12 mouse cellular contexts compared by ENCODE assay signal in genomic region chr7:142564955-142565643, GRCm38 (mm10). TPM values are rescaled to one million over a fixed set of nuclear protein-coding genes. Genes with fewer than 3 reads are reported as not detected.
DNase-seq lines count a peak whose midpoint lies in the region; ATAC-seq lines count a peak whose summit lies in the region.
"Had no signal": no experiment of that assay in that cellular context is flagged by ENCODE, and none has a peak within 500 bp of the region (broad histone marks: within the 10 kb centered on the region; RNA-seq: fewer than 3 reads in every experiment).

No protein-coding gene starts in this region.

- no peaks in the 10 kb centered on the region for H3K36me3 ChIP-seq in heart, embryonic 10.5 days
- no peaks in the 10 kb centered on the region for H3K36me3 ChIP-seq in midbrain, embryonic 11.5 days (ENCODE audit: control insufficient read depth, insufficient read depth, low read length)
- H3K36me3 ChIP-seq in midbrain, embryonic 15.5 days (replicated peaks), result no peaks in the 10 kb centered on the region
- H3K36me3 ChIP-seq: limb, embryonic 15.5 days had no signal

- H3K27me3 ChIP-seq in heart, embryonic 10.5 days (ENCODE audit: insufficient read depth, poor library complexity, severe bottlenecking), result no peaks in the 10 kb centered on the region
- no peaks in the 10 kb centered on the region for H3K27me3 ChIP-seq in midbrain, embryonic 11.5 days (ENCODE audit: control insufficient read depth, insufficient read depth, low read length)
- H3K27me3 ChIP-seq in midbrain, embryonic 15.5 days (replicated peaks), result no peaks in the 10 kb centered on the region
- H3K27me3 ChIP-seq: limb, embryonic 15.5 days had no signal

- no peak overlapping the region for H3K9ac ChIP-seq in midbrain, embryonic 11.5 days (ENCODE audit: low read length)
- H3K9ac ChIP-seq in midbrain, embryonic 15.5 days, result no peak overlapping the region
- H3K9ac ChIP-seq: limb, embryonic 15.5 days had no signal

- no peak overlapping the region for H3K4me2 ChIP-seq in midbrain, embryonic 11.5 days
- H3K4me2 ChIP-seq in midbrain, embryonic 15.5 days, result no peak overlapping the region
- H3K4me2 ChIP-seq: limb, embryonic 15.5 days had no signal

- DNase-seq in heart, embryonic 10.5 days (ENCODE audit: low spot score), result no peak
- no peak for DNase-seq in heart, postnatal 36 days
- DNase-seq in midbrain, embryonic 11.5 days (ENCODE audit: low spot score, missing footprints), result peak; percentile 54
- DNase-seq in liver, result peak; percentile 16
- DNase-seq in yolk sac, embryonic 10.5 days (ENCODE audit: low spot score), result peak; percentile 71
- no peak for DNase-seq in retina, embryonic 14.5 days (ENCODE audit: low spot score)
- DNase-seq: cerebellum, adult 9-10 months; heart, postnatal 14 days had no signal

- no peak for ATAC-seq in midbrain, embryonic 11.5 days (ENCODE audit: low FRiP score)
- ATAC-seq in midbrain, embryonic 15.5 days (replicated peaks), result no peak
- ATAC-seq in frontal cortex, adult (ENCODE audit: low TSS enrichment), result no peak

- intact Hi-C loops in heart, postnatal 36 days (cut with DNase I), result no loop called here

- 45% methylated on average over 11 of the region's 11 CpGs for WGBS in heart, embryonic 10.5 days
- 66% methylated on average over 11 of the region's 11 CpGs for WGBS in midbrain, embryonic 11.5 days
- WGBS in midbrain, embryonic 15.5 days, result 74% methylated on average over 11 of the region's 11 CpGs

- no peaks in the 10 kb centered on the region for H3K9me3 ChIP-seq in heart, embryonic 10.5 days
- H3K9me3 ChIP-seq in midbrain, embryonic 11.5 days (ENCODE audit: control insufficient read depth, low read length), result no peaks in the 10 kb centered on the region
- H3K9me3 ChIP-seq in midbrain, embryonic 15.5 days, result no peaks in the 10 kb centered on the region
- H3K9me3 ChIP-seq: limb, embryonic 15.5 days had no signal

- peak overlapping the region; percentile 95 for H3K27ac ChIP-seq in heart, embryonic 10.5 days
- H3K27ac ChIP-seq in midbrain, embryonic 11.5 days (ENCODE audit: low read depth, low read length), result no peak overlapping the region
- no peak overlapping the region for H3K27ac ChIP-seq in midbrain, embryonic 15.5 days
- H3K27ac ChIP-seq: layer of hippocampus, adult 2 months; limb, embryonic 15.5 days had no signal

- H3K4me1 ChIP-seq in heart, embryonic 10.5 days, result peaks cover 99% of the 10 kb centered on the region
- H3K4me1 ChIP-seq in midbrain, embryonic 11.5 days (ENCODE audit: control insufficient read depth, insufficient read depth, low read length), result peaks cover 19% of the 10 kb centered on the region
- 0 out of 2 replicates have a peak, but pooled peaks cover 12% of the 10 kb centered on the region for H3K4me1 ChIP-seq in midbrain, embryonic 15.5 days

- H3K4me3 ChIP-seq in heart, embryonic 10.5 days, result no peak overlapping the region
- no peak overlapping the region for H3K4me3 ChIP-seq in midbrain, embryonic 11.5 days (ENCODE audit: low read depth, low read length)
- no peak overlapping the region for H3K4me3 ChIP-seq in midbrain, embryonic 15.5 days
- H3K4me3 ChIP-seq: layer of hippocampus, adult 2 months; limb, embryonic 15.5 days had no signal

RNA-seq across cellular contexts. Expression of gene Mrpl23, which starts 32.6 kb away (rescaled TPM):
- 17.1 and 25.1 TPM in 2 replicates for polyA plus RNA-seq in heart, embryonic 10.5 days (2016; fragmentation: Nextera tagmentation; extraction: Ambion mirVana)
- 10 to 100 TPM; 12.8 to 13.1 TPM for total RNA-seq in heart, postnatal 36 days (2021)
- 13.9 and 16.6 TPM in 2 replicates for polyA plus RNA-seq in midbrain, embryonic 11.5 days (2014; fragmentation: Nextera tagmentation; extraction: Ambion mirVana)
- 22.4 and 24.0 TPM in 2 replicates for polyA plus RNA-seq in midbrain, embryonic 15.5 days (2015; fragmentation: Nextera tagmentation; extraction: Ambion mirVana)

Comparison
In these comparisons a context has a peak if more than half of its experiments do, and no peak if none do; other contexts are left out.
1. DNase-seq: peak in midbrain, embryonic 11.5 days (single experiment), liver (single experiment) and yolk sac, embryonic 10.5 days (single experiment); none in heart, embryonic 10.5 days (single experiment), heart, postnatal 36 days (0 of 2) and retina, embryonic 14.5 days (single experiment).